Mouse (Mus musculus) heart, embryonic 15.5 days (tissue): ENCODE measurements around the gene Rtl10. TPM values are rescaled to one million over a fixed set of nuclear protein-coding genes. Genes with fewer than 3 reads are reported as not detected.

Source experiments
- ATAC-seq: fragments of 200-750 bp; cut with Nextera tagmentation; replicated peaks from 2 replicates; pipeline ENCODE4 v1.8.0; 2017; ENCODE audit warnings: low read depth, moderate TSS enrichment; ENCODE audit not compliant: insufficient number of reproducible peaks, insufficient read depth, low FRiP score
- H3K27ac ChIP-seq: fragments of 300-500 bp; sonication (generic); 2 replicates; pipeline ENCODE4 v1.5.1; 2015; ENCODE audit warnings: mild to moderate bottlenecking, inconsistent platforms
- H3K27me3 ChIP-seq: fragments of 300-500 bp; sonication (generic); 2 replicates; pipeline ENCODE4 v1.6.1; 2015; ENCODE audit warnings: inconsistent platforms
- H3K36me3 ChIP-seq: fragments of 300-500 bp; sonication (generic); 2 replicates; pipeline ENCODE4 v1.6.1; 2015; ENCODE audit warnings: mild to moderate bottlenecking, inconsistent platforms
- H3K4me1 ChIP-seq: fragments of 300-500 bp; sonication (generic); replicated peaks from 2 replicates; pipeline ENCODE4 v1.6.1; 2015; ENCODE audit warnings: inconsistent platforms
- H3K4me2 ChIP-seq: fragments of 300-500 bp; sonication (generic); 2 replicates; pipeline ENCODE4 v1.6.1; 2015; ENCODE audit warnings: inconsistent platforms, mild to moderate bottlenecking, moderate library complexity
- H3K4me3 ChIP-seq: fragments of 300-500 bp; sonication (generic); 2 replicates; pipeline ENCODE4 v1.5.1; 2015; ENCODE audit warnings: mild to moderate bottlenecking, inconsistent platforms
- H3K9ac ChIP-seq: fragments of 300-500 bp; sonication (generic); 2 replicates; pipeline ENCODE4 v1.6.1; 2015; ENCODE audit warnings: mild to moderate bottlenecking, inconsistent platforms
- H3K9me3 ChIP-seq: fragments of 300-500 bp; sonication (generic); replicated peaks from 2 replicates; pipeline ENCODE4 v1.6.1; 2016; ENCODE audit warnings: inconsistent platforms
- WGBS: fragments of 180-500 bp; shearing (Covaris S2); methylation state at CpG from one replicate; pipeline ENCODE4 v1.1.7; 2015; ENCODE audit warnings: mixed read lengths; 5-methylcytosine and 5-hydroxymethylcytosine counted together
- polyA plus RNA-seq: library from polyadenylated mRNA; unstranded; fragments of >200 nt; fragmentation: Nextera tagmentation; extraction: Ambion mirVana; gene quantifications from 2 replicates; pipeline ENCODE4 v1.2.1, GENCODE M21; 2015

The Rtl10 gene
- polyA plus RNA-seq, 1 experiment from 2014 or later: 1.8 TPM

GRCm38 (mm10) chr16:18462598-18462997 lies 36.1 kb upstream of the Rtl10 start:
- H3K4me3 ChIP-seq: no peak overlapping the region
- no peaks in the 10 kb centered on the region for H3K9me3 ChIP-seq
- H3K4me1 ChIP-seq: peaks cover 29% of the 10 kb centered on the region
- H3K9ac ChIP-seq: no peak overlapping the region
- 54% methylated on average over 8 of the region's 8 CpGs for WGBS
- H3K4me2 ChIP-seq: no peak overlapping the region
- ATAC-seq: no peak
- no peaks in the 10 kb centered on the region for H3K36me3 ChIP-seq
- H3K27me3 ChIP-seq: no peaks in the 10 kb centered on the region
- H3K27ac ChIP-seq: no peak overlapping the region

GRCm38 (mm10) chr16:18464271-18464670 lies 34.4 kb upstream of the Rtl10 start:
- peak; percentile 28; the same call in 1 of the 2 replicates for ATAC-seq

GRCm38 (mm10) chr16:18470829-18471228 lies 27.9 kb upstream of the Rtl10 start:
- Histone ChIP-seq H3K4me2 (no peak overlapping the region), H3K36me3 (peaks cover 13% of the 10 kb centered on the region), H3K27ac (no peak overlapping the region), H3K4me3 (no peak overlapping the region), H3K9me3 (no peaks in the 10 kb centered on the region), H3K4me1 (0 out of 2 replicates have a peak, but pooled peaks cover 2% of the 10 kb centered on the region), H3K27me3 (no peaks in the 10 kb centered on the region), H3K9ac (no peak overlapping the region)
- WGBS: 45% methylated on average over 1 of the region's 1 CpGs
- ATAC-seq: no peak

More at GRCm38 (mm10) chr16:18464271-18464670, 34.4 kb upstream of the Rtl10 start:
- no peaks in the 10 kb centered on the region for H3K27me3 ChIP-seq
- H3K9me3 ChIP-seq: no peaks in the 10 kb centered on the region
- peaks cover 6% of the 10 kb centered on the region; the same call in 1 of the 2 replicates for H3K36me3 ChIP-seq
- no peak overlapping the region for H3K27ac ChIP-seq
- 49% methylated on average over 3 of the region's 3 CpGs for WGBS
- H3K4me2 ChIP-seq: no peak overlapping the region
- peaks cover 24% of the 10 kb centered on the region for H3K4me1 ChIP-seq
- no peak overlapping the region for H3K4me3 ChIP-seq
- no peak overlapping the region for H3K9ac ChIP-seq

- WGBS: 57% methylated on average over 11 of the region's 11 CpGs
- Histone ChIP-seq H3K27me3 (no peaks in the 10 kb centered on the region), H3K4me3 (no peak overlapping the region), H3K4me1 (0 out of 2 replicates have a peak, but pooled peaks cover 2% of the 10 kb centered on the region), H3K9me3 (no peaks in the 10 kb centered on the region), H3K27ac (no peak overlapping the region), H3K4me2 (no peak overlapping the region), H3K9ac (no peak overlapping the region), H3K36me3 (peaks cover 13% of the 10 kb centered on the region)
- no peak for ATAC-seq
Measured at GRCm38 (mm10) chr16:18471381-18471955, 27.2 kb upstream of the Rtl10 start.

GRCm38 (mm10) chr16:18471976-18472375 lies 26.7 kb upstream of the Rtl10 start:
- H3K27me3 ChIP-seq: no peaks in the 10 kb centered on the region
- H3K36me3 ChIP-seq: peaks cover 13% of the 10 kb centered on the region
- no peak overlapping the region for H3K4me2 ChIP-seq
- 0 out of 2 replicates have a peak, but pooled peaks cover 2% of the 10 kb centered on the region for H3K4me1 ChIP-seq
- H3K9ac ChIP-seq: no peak overlapping the region
- no peak overlapping the region for H3K4me3 ChIP-seq
- H3K9me3 ChIP-seq: no peaks in the 10 kb centered on the region
- WGBS: 67% methylated on average over 6 of the region's 6 CpGs
- ATAC-seq: no peak
- H3K27ac ChIP-seq: no peak overlapping the region

GRCm38 (mm10) chr16:18472416-18472815 lies 26.3 kb upstream of the Rtl10 start:
- no peaks in the 10 kb centered on the region for H3K27me3 ChIP-seq
- ATAC-seq: no peak

GRCm38 (mm10) chr16:18472976-18473375 lies 25.7 kb upstream of the Rtl10 start:
- 0 out of 2 replicates have a peak, but pooled peaks cover 2% of the 10 kb centered on the region for H3K4me1 ChIP-seq
- no peaks in the 10 kb centered on the region for H3K27me3 ChIP-seq
- 84% methylated on average over 8 of the region's 8 CpGs for WGBS
- H3K4me3 ChIP-seq: no peak overlapping the region
- H3K27ac ChIP-seq: no peak overlapping the region
- H3K36me3 ChIP-seq: peaks cover 13% of the 10 kb centered on the region
- H3K9me3 ChIP-seq: no peaks in the 10 kb centered on the region
- H3K4me2 ChIP-seq: no peak overlapping the region
- no peak; the same call in 1 of the 2 replicates for ATAC-seq
- H3K9ac ChIP-seq: no peak overlapping the region

More at GRCm38 (mm10) chr16:18472416-18472815, 26.3 kb upstream of the Rtl10 start:
- Histone ChIP-seq H3K4me2 (no peak overlapping the region), H3K9me3 (no peaks in the 10 kb centered on the region), H3K4me1 (0 out of 2 replicates have a peak, but pooled peaks cover 2% of the 10 kb centered on the region), H3K9ac (no peak overlapping the region), H3K4me3 (no peak overlapping the region), H3K36me3 (peaks cover 13% of the 10 kb centered on the region), H3K27ac (no peak overlapping the region)
- WGBS: 81% methylated on average over 4 of the region's 4 CpGs

GRCm38 (mm10) chr16:18474021-18474420 lies 24.7 kb upstream of the Rtl10 start:
- 64% methylated on average over 2 of the region's 2 CpGs for WGBS
- H3K4me1 ChIP-seq: 0 out of 2 replicates have a peak, but pooled peaks cover 2% of the 10 kb centered on the region
- H3K36me3 ChIP-seq: peaks cover 10% of the 10 kb centered on the region
- no peaks in the 10 kb centered on the region for H3K9me3 ChIP-seq
- no peak overlapping the region for H3K4me3 ChIP-seq
- H3K27me3 ChIP-seq: no peaks in the 10 kb centered on the region
- no peak for ATAC-seq
- H3K9ac ChIP-seq: no peak overlapping the region
- H3K4me2 ChIP-seq: no peak overlapping the region
- H3K27ac ChIP-seq: no peak overlapping the region

GRCm38 (mm10) chr16:18477996-18478395 lies 20.7 kb upstream of the Rtl10 start:
- no peaks in the 10 kb centered on the region for H3K27me3 ChIP-seq
- H3K27ac ChIP-seq: no peak overlapping the region
- ATAC-seq: no peak
- H3K9me3 ChIP-seq: no peaks in the 10 kb centered on the region
- no peaks in the 10 kb centered on the region for H3K4me1 ChIP-seq
- H3K9ac ChIP-seq: no peak overlapping the region
- H3K4me3 ChIP-seq: no peak overlapping the region
- WGBS: 61% methylated on average over 6 of the region's 6 CpGs
- H3K4me2 ChIP-seq: no peak overlapping the region
- H3K36me3 ChIP-seq: 0 out of 2 replicates have a peak, but pooled peaks cover 2% of the 10 kb centered on the region

GRCm38 (mm10) chr16:18479667-18480066 lies 19.0 kb upstream of the Rtl10 start:
- H3K9me3 ChIP-seq: no peaks in the 10 kb centered on the region
- WGBS: 61% methylated on average over 7 of the region's 7 CpGs
- no peak for ATAC-seq
- H3K27ac ChIP-seq: no peak overlapping the region
- no peak overlapping the region for H3K4me3 ChIP-seq
- H3K4me1 ChIP-seq: no peaks in the 10 kb centered on the region
- H3K27me3 ChIP-seq: no peaks in the 10 kb centered on the region
- no peak overlapping the region for H3K4me2 ChIP-seq
- H3K9ac ChIP-seq: no peak overlapping the region
- no peaks in the 10 kb centered on the region for H3K36me3 ChIP-seq

- Histone ChIP-seq H3K4me2 (no peak overlapping the region), H3K27me3 (no peaks in the 10 kb centered on the region)
- no peak for ATAC-seq
Measured at GRCm38 (mm10) chr16:18480933-18481485, 17.7 kb upstream of the Rtl10 start.

GRCm38 (mm10) chr16:18482431-18482830 lies 16.3 kb upstream of the Rtl10 start:
- ATAC-seq: no peak
- H3K9me3 ChIP-seq: no peaks in the 10 kb centered on the region
- no peak overlapping the region for H3K4me3 ChIP-seq
- H3K27ac ChIP-seq: no peak overlapping the region
- no peaks in the 10 kb centered on the region for H3K27me3 ChIP-seq
- H3K36me3 ChIP-seq: no peaks in the 10 kb centered on the region
- H3K9ac ChIP-seq: no peak overlapping the region
- WGBS: 89% methylated on average over 3 of the region's 3 CpGs
- H3K4me2 ChIP-seq: no peak overlapping the region
- H3K4me1 ChIP-seq: no peaks in the 10 kb centered on the region

More at GRCm38 (mm10) chr16:18480933-18481485, 17.7 kb upstream of the Rtl10 start:
- H3K36me3 ChIP-seq: no peaks in the 10 kb centered on the region
- no peak overlapping the region for H3K4me3 ChIP-seq
- no peak overlapping the region for H3K9ac ChIP-seq
- H3K27ac ChIP-seq: no peak overlapping the region
- no peaks in the 10 kb centered on the region for H3K9me3 ChIP-seq
- WGBS: 63% methylated on average over 4 of the region's 4 CpGs
- no peaks in the 10 kb centered on the region for H3K4me1 ChIP-seq
